17 mouse cellular contexts compared by ENCODE assay signal in the genomic region with DNA sequence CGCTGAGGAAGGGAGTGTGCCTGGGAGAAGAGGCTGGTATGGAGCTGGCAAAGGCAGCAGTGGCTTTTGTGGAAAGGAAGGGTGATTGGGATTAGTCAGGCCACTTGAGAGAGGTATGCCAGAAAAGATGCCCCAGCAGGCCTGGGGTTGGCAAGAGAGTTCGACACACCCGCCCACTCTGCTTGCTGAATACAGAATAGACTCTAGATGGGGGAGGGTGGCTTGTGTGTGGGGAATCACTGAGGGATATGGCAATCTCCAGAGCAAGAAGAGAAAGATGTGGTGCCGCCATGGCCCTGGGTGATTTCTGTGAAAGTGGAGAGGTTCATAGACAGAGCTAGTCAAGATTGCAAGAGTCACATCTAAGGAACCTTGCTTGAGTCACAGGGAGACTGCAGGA. TPM values are rescaled to one million over a fixed set of nuclear protein-coding genes. Genes with fewer than 3 reads are reported as not detected.
A peak's percentile ranks its signal among the peaks of the same experiment; 100 is the strongest.
DNase-seq lines count a peak whose midpoint lies in the region; ATAC-seq and TF ChIP-seq lines count a peak whose summit lies in the region.
"Had no signal": no experiment of that assay in that cellular context is flagged by ENCODE, and none has a peak within 500 bp of the region (broad histone marks: within the 10 kb centered on the region; RNA-seq: fewer than 3 reads in every experiment).

No protein-coding gene starts in this region.

- H3K9ac ChIP-seq in heart, postnatal 0 days (replicated peaks; ENCODE audit: low read depth, low read length) = no peak overlapping the region
- no peak overlapping the region for H3K9ac ChIP-seq in heart, embryonic 12.5 days
- H3K9ac ChIP-seq: hindbrain, embryonic 14.5 days; intestine, embryonic 15.5 days; kidney, embryonic 15.5 days; liver, embryonic 14.5 days; midbrain, embryonic 15.5 days had no signal

- ATAC-seq in heart, postnatal 0 days (ENCODE audit: insufficient read depth, low read depth) = no peak
- ATAC-seq in heart, embryonic 12.5 days (ENCODE audit: insufficient number of reproducible peaks, low FRiP score) = no peak
- ATAC-seq: CD4-positive, CD25-positive, alpha-beta regulatory T cell, adult 4 months; intestine, embryonic 15.5 days; midbrain, embryonic 15.5 days had no signal

- TF ChIP-seq EP300 in heart, postnatal 0 days (IDR thresholded peaks at IDR 0.05; ENCODE audit: low read depth) = no peak

- H3K9me3 ChIP-seq in heart, postnatal 0 days (replicated peaks; ENCODE audit: control insufficient read depth, low read length) = no peaks in the 10 kb centered on the region
- H3K9me3 ChIP-seq in heart, embryonic 12.5 days (replicated peaks) = no peaks in the 10 kb centered on the region
- H3K9me3 ChIP-seq: intestine, embryonic 15.5 days; kidney, embryonic 15.5 days; midbrain, embryonic 15.5 days had no signal

- no peaks in the 10 kb centered on the region for H3K27me3 ChIP-seq in heart, postnatal 0 days (ENCODE audit: control insufficient read depth, insufficient read depth, low read length)
- H3K27me3 ChIP-seq in heart, embryonic 12.5 days (replicated peaks) = no peaks in the 10 kb centered on the region
- H3K27me3 ChIP-seq: intestine, embryonic 15.5 days; kidney, embryonic 15.5 days; midbrain, embryonic 15.5 days had no signal

- H3K27ac ChIP-seq in heart, postnatal 0 days (ENCODE audit: low read depth) = peak overlapping the region; percentile 10; the same call in 1 of the 2 replicates
- H3K27ac ChIP-seq in heart, embryonic 12.5 days (ENCODE audit: poor library complexity, severe bottlenecking) = no peak overlapping the region
- H3K27ac ChIP-seq: hindbrain, embryonic 14.5 days; kidney, embryonic 15.5 days; liver, embryonic 14.5 days; midbrain, embryonic 15.5 days had no signal

- H3K4me3 ChIP-seq in heart, postnatal 0 days (ENCODE audit: low read depth, low read length) = no peak overlapping the region
- H3K4me3 ChIP-seq in heart, embryonic 12.5 days = no peak overlapping the region
- H3K4me3 ChIP-seq: erythroblast, embryonic 14.5 days; intestine, embryonic 15.5 days; kidney, embryonic 15.5 days; midbrain, embryonic 15.5 days had no signal

- 71% methylated on average over 4 of the region's 4 CpGs for WGBS in heart, postnatal 0 days
- 83% methylated on average over 4 of the region's 4 CpGs for WGBS in heart, embryonic 12.5 days

- TF ChIP-seq CTCF in heart, postnatal 0 days (IDR thresholded peaks at IDR 0.05; ENCODE audit: low read depth) = no peak

- H3K4me1 ChIP-seq in heart, postnatal 0 days (ENCODE audit: control insufficient read depth, insufficient read depth) = peaks cover 60% of the 10 kb centered on the region
- peaks cover 99% of the 10 kb centered on the region for H3K4me1 ChIP-seq in heart, embryonic 12.5 days (replicated peaks)

- no peaks in the 10 kb centered on the region for H3K36me3 ChIP-seq in heart, postnatal 0 days (replicated peaks; ENCODE audit: control insufficient read depth, insufficient read depth, low read length)
- no peaks in the 10 kb centered on the region for H3K36me3 ChIP-seq in heart, embryonic 12.5 days
- H3K36me3 ChIP-seq: intestine, embryonic 15.5 days; kidney, embryonic 15.5 days; midbrain, embryonic 15.5 days had no signal

- peak; percentile 44 to 49 for DNase-seq in cerebellum, postnatal 25 days
- no peak for DNase-seq in cerebellum, adult 8-10 months
- peak; percentile 51 for DNase-seq in heart, postnatal 0 days (ENCODE audit: low spot score)
- DNase-seq in 3134 (ENCODE audit: extremely low read depth, insufficient read length, low spot score) = peak; percentile 23
- DNase-seq in Muller cell, postnatal 12 days (ENCODE audit: inconsistent ontology term) = peak; percentile 75
- DNase-seq in kidney, adult 11 months = no peak
- DNase-seq: adrenal gland, adult 2 months; retina, postnatal 1 day; thymus, adult 2 months had no signal

- H3K4me2 ChIP-seq in heart, postnatal 0 days (ENCODE audit: low read depth, low read length) = no peak overlapping the region
- no peak overlapping the region for H3K4me2 ChIP-seq in heart, embryonic 12.5 days
- H3K4me2 ChIP-seq: hindbrain, embryonic 14.5 days; intestine, embryonic 15.5 days; kidney, embryonic 15.5 days; midbrain, embryonic 15.5 days had no signal

RNA-seq across cellular contexts. Expression of a gene that starts 53.6 kb away (rescaled TPM):
- total RNA-seq in heart, postnatal 0 days (2014; rRNA removed; ENCODE audit: low replicate concordance) = 57.7 and 61.1 TPM in 2 replicates
- polyA plus RNA-seq in heart, postnatal 0 days (2015; fragmentation: Nextera tagmentation; extraction: Ambion mirVana) = 23.8 and 23.9 TPM in 2 replicates
- polyA plus RNA-seq in heart, embryonic 12.5 days (2016; fragmentation: Nextera tagmentation; extraction: Ambion mirVana) = 55.6 and 62.5 TPM in 2 replicates

Comparison
In these comparisons a context has a peak if more than half of its experiments do, and no peak if none do; other contexts are left out.
1. DNase-seq: peak in cerebellum, postnatal 25 days (2 of 2), heart, postnatal 0 days (single experiment), 3134 (single experiment) and Muller cell, postnatal 12 days (single experiment); none in cerebellum, adult 8-10 months (single experiment) and kidney, adult 11 months (single experiment).